Mouse (Mus musculus): Measurements from ENCODE around the gene Klf7.

Gene Klf7

DNA sequence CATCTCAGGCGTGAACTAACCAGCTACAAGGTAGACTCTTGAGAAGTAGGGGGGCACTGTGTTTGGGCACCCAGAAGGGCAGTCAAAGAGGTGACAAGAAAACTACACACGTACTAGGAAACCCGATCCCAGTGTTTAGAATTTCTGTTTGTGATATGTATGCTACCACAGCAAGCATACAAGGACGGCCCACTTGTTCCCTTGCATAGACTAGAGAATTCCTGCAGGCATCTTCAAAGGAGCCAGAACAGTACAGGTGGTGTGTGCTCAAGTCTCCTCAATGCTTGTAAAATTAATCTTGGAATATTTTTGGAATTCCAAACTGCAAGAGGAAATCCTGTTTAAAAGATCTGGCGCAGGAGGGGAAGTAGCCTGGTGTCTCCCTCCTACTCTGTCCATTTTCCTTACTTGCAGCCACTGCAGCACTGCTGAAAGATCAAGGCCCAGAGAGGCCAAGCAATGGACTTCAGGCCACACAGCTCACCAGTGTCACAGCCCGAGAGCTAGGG lies 102.9 kb downstream of the Klf7 start:
- no peak for DNase-seq

DNA sequence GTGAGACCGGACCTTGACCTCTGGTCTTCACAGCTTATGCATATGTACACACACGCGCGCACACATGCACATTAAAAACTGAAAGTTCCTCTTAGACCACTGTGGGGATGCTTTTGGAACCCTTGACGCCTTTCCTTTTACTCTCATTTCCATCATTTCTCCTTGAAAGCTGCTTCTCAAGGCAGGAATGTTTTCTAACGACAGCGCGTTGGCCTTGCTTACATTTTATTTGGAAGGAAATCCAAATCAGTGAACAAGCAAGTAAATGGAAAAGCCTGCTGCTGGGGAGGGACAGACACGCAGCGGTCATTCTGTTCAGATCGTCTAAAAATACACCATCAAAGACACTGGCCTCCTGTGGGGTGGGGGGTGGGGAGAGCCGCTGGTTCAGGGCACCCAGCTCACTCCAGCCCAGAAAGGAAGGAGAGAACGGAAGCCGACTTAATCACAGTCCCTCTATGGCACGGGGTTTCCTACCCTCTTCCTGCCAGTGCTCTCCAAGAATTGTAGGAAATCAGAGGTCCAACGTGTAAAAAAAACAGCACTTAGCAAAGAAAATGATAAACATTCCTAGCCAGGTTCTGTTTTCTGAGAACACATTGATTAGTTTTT lies 103.5 kb downstream of the Klf7 start:
- DNase-seq = no peak

DNA sequence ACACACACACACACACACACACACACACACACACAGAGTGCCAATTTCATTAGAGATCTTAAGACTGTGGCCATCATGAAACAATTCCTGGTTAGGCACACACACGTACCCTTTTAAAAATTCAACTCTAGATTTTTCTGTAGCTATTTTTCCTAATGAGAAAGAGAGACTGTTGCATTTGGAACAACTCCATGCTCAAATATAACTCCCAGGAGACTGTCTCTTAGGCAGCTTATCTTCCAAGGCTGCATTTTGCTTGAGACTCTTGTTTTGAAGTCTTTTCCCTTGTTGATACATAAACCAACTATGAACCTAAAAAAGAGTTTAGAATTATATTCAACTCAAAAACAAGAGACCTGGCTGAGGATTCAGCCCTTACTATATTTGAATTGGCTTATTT lies 108.0 kb downstream of the Klf7 start:
- DNase-seq = no peak

DNA sequence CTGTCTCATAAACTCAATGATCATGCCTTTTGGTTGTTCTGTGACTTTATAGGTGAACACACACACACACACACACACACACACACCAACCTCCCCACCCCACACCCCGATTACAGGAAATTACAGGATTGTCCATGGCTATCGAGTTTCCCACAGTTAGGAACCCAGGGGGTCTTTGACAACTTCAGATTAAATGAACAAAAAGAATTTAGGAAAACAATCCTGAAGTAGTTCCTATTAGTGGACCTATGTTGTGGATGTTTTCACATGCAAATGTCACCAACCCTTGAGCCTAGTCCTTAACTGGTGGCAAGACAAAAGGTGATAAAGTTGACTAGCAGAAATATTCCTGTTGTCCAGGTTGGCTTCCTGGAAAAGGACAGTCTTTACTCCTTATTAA lies 113.1 kb downstream of the Klf7 start:
- no peak for DNase-seq

DNA sequence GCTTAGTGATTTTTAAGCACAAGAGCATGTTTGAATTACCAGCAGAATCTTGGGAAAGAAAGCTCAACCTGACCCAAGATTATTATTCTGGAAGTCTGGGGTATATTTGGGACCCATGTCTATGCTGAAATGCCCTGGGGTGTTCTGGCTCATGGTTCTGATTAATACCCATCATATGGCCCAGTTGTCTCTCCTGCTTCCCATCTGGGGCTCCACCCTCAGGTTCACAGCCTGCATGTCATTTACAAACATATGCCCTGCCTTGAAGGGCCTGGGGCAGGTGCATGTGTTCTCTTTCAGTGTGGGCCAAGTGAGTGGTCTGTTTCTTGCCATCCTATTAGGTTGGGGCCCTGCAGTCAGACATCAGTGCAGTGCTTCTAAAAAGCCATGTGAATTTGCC lies 114.1 kb downstream of the Klf7 start:
- DNase-seq = no peak

DNA sequence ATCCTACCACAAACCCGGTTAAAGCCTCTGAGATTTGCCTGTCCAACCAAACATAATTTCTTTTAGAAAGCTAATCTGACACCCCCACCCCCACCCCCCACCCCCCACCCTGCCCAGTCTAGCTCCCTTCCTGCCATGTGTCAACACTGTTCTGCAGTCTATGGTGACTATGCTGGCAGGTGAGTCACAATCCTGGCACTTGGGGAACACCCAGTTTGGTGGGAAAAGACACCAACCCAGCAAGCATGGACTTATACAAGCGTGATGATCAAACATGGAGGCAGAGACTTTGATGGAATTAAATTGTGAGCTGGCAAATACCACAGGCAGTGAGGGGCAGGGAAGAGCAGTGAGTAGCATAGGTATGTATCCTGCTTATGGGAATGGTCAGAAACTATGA lies 116.9 kb downstream of the Klf7 start:
- DNase-seq = no peak

DNA sequence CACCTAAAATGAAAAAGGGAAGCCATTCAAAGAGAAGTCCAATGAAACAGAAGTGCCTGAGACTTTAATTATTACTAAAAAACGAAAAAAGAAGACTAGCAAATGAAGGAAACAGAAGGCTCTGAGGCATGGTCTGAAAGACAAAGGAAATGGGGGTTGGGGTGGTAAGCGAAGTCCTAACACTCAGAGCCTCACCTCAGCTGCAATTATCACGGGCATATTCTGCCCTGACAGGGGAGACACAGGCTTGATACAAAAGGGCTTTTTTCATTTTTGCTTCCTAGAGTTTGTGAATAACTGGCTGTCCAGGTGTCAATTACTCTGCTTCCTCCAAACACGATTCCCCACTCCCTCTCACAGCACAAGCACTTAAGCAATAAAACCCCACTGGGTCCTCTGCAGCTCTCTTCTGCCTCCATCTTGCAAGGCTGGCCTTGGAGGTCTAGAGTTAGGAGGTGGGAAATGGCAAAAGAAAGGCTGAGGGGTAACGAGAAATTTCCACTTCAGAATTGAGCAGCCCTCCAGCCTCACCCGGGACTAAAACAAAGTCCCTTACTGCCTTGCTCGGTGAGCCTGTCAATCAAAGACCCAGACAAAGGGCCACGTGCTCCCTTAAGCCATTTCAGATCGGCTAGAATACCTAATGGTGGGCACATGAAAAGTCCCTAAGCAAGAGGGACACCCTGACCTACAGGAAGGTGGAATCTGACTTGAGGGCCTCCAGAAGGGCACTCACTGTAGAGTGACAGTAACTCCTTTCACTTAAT lies 118.4 kb downstream of the Klf7 start:
- no peak for DNase-seq

DNA sequence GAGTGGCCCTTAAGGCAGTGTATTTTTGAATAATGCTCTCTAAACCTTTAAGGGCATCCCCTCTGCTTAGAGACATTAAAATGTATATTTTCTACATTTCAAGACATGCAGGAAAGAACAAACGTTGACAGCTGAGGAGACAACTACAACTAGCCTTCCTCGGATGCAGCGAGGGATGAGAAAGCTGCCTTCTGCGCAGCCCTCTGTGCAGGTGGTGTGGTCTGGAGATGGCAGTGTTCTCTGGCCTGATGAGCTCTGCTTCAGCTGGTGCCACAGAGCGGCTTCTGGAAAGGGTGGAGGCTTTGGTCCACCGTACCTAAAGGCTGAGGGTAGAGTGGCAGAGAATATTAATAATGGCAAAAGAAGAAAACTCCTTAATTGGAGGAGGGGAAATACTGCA lies 120.0 kb downstream of the Klf7 start:
- no peak for DNase-seq

DNA sequence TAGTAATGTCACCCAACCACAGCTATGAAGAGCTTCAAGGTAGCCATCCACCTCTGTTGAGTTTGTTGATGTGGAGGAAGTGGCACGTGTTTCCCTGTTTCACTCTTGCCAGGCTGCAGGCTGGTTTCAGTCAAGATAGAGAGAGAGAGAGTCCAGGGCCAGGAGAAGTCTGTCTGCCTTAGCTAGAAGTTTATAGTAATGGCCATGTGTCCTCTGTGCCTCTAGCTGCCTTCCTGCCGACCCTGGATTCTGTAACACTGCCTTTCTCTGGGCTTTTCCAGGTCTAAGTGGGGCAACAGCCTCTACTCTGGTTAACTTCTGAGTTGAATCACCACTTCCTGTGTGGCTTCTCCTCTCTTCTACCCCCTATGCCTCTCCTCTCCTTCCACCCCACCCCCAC lies 121.5 kb downstream of the Klf7 start:
- DNase-seq = no peak

DNA sequence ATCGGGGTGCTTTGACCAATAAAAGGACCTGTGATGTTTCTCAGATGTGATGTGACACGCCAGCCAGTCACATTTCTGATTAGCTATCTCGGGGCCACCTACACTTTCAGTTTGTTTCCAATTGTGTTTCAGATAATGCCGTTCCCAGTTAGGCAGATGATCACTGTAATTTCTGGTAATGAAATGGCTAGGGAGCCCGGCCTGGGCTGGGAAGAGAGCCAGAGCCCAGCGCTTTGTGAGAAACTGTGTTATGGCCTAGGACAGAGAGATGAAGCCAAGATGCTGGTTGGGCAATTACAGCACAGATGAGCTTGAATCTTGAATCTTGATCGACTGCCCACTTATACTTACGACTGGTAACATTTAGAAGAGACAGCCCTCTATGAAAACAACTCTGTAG lies 122.6 kb downstream of the Klf7 start:
- peak; percentile 42 for DNase-seq

DNA sequence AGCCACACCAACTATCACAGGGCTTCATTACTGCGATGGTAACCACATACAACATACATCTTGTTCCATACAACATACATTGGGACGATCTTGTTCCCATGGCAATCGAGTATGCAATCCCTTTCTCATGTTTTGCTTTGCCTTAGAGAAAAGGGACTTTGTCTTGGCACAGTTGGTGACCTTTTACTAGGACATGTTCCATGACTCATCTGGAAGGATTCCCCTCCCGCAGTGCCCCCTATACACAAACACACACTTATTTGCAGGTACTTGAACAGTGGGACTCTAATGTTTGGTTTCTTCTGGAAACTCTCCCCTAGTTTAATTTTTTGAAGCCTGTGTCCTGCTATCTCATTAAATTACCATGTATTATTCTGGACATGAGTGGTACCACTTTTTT lies 123.2 kb downstream of the Klf7 start:
- DNase-seq = no peak

DNA sequence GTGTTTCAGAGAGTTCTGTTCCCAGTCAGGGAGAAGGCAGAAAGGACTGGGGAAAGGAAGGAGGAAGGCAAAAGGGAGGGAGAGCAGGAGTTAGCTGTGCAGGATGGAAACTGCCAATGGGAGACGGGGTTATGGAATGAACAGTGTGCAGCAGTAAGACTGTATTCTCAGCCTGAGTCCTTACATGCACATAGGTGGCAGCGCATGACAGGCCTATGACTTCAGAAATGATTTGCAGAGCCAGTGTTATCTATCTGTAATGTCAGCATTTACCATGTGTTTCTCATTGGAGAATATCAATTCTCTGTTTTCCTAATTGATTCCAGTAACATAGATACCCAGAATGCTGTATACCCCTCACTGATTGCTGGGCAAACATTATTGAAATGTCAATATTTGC lies 123.9 kb downstream of the Klf7 start:
- DNase-seq = no peak

DNA sequence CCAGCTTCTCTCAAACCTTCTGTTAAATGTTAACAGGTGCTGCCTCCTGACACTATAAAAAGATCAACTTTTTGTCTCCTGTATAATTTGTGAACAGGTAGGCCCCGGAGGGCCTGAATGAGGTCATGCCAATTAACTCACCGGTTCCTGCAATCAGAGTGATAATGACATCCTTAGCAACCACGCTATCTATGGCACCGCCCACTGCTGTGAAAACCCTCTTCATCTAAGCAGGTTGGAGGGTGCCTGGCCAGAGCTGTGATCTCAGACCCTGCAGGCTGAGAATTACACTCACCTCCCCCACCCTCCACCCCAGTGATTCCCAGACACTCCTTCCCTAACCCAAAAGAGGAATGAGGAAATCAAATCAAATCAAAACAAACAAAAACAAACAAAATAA lies 126.3 kb downstream of the Klf7 start:
- DNase-seq = peak; percentile 11

DNA sequence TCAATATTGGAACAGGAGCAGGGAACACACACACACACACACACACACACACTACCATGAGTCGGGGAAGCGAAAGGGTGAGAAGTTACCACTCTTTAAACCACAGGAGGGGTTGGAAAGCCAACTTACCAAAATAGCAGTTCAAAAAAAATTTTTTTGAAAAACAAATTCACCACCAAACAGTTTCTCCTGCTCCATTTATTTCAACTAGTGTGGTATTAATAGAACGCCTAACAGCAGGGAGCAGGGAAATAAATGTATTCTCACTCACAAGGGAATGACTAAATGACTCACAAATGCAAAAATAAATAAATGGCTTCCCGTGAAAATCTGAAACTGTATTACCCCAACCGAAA lies 127.0 kb downstream of the Klf7 start:
- DNase-seq = peak; percentile 38

DNA sequence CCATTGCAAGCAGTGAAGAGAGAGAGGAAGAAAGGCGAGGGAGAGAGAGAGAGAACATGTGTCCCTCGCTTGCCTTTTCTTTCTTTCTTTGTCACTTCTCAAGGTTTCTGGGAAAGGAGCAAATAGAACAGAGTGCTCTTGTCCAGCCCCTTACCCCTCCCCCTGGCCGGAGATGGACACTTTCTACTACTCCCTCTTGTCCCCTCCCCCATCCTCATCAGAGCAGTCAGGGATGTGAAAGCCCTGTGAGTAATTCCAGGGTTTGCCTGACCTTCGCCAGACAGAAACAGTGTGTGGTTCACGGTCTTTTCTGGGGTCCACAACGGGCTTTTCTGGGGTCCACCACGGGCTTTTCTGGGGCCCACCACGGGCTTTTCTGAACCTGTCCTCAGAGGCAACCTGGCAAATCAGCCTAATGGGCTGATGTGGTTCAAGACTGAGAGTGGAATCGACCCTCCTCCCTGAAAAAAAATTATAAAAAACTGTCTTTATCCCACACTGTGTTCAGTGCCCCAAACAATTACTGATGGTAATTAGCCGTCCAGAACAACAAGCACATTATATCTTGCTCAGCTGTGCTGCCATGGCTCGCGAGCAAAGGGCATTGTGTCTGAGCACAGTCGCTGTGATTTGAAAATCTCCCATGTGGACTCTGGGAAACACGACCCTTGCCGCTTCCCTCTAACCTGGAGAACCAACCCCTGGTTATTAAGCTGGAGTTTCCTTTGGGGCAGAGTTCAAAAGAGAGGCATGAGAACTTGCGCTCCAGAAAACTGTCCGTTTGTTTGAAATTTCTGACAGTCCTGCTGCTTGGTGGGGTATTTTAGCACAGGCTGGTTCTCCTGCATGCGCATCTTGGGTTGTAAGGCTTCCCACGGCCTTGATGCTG lies 127.6 kb downstream of the Klf7 start:
- peak; percentile 69 for DNase-seq

DNA sequence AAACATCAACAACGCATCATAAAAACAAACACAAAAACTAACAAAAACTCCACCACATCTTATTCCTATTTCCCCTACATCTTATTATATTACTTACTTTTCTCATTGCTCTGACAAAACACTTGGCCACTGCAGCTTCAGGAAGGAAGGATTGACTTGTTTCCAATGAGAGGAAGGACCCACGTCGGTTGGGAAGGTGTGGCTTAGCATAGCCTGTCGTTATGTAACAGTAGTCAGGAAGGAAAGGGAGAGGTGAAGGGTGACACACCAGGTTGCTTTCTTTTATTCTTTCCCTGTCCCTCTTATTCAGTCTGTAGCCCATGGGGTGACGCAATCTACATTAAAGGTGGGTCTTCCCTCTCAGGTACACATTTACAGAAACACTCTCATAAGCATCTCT lies 129.6 kb downstream of the Klf7 start:
- DNase-seq = no peak

DNA sequence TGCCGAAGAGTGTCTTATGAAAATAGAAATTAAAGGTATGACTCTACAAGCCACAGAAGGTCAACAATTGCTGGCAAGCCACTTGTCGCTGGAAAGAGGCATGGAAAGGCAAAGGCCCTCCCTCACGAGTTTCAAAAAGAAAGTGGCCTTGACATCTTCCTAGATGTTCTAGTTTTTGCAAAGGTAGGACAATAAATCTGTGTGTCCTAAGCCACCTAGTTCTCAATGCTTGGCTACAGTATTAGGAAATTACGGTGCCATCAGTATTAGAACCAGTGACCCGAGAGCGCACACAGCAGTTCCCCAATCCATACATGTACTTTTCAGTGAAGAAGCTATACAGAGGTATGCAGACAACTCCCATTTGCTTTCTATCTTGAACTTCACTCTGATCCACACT lies 131.7 kb downstream of the Klf7 start:
- no peak for DNase-seq

DNA sequence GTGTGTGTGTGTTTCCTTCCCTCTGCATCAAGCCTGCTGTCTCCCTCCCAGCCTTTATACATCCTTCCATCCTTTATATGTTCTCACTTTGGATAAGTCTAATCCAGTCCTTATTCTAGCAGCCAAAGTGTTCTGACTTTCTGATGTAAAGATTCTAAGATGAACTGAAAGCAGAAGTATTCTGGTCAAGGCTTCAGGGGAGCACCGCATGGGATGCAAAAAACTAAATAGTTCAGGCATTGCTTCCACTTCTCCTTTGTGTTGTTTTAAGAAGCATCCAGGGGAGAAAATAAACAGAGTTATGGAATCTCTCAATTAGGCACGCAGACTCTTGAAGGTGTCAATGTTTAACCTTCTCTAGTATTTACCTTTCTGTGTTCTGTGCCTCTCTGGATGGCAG lies 141.3 kb downstream of the Klf7 start:
- no peak for DNase-seq
